Mouse (Mus musculus) thymus, adult 2 months (tissue): ENCODE measurements at regions not wholly inside any gene's neighbourhood (a gene's known extent, or its start where the extent isn't known, plus 50 kb on each side); places are given as distances from the start of the nearest gene placed in this dataset.

ENCODE experiments used
- CTCF ChIP-seq: fragments of 200-500 bp; IDR thresholded peaks from 2 replicates; pipeline ENCODE4 v1.5.1; 2012; ENCODE audit warnings: mild to moderate bottlenecking, control low read depth, low read length, moderate library complexity, borderline replicate concordance; ENCODE audit not compliant: control insufficient read depth, poor library complexity, insufficient read depth; ENCODE audit errors: extremely low read depth
- POLR2A ChIP-seq: fragments of 200-500 bp; IDR thresholded peaks from 2 replicates; pipeline ENCODE4 v1.6.1; 2012; ENCODE audit warnings: mild to moderate bottlenecking, low read length, control low read depth, moderate library complexity; ENCODE audit not compliant: control insufficient read depth, poor library complexity, insufficient read depth; ENCODE audit errors: extremely low read depth

DNA sequence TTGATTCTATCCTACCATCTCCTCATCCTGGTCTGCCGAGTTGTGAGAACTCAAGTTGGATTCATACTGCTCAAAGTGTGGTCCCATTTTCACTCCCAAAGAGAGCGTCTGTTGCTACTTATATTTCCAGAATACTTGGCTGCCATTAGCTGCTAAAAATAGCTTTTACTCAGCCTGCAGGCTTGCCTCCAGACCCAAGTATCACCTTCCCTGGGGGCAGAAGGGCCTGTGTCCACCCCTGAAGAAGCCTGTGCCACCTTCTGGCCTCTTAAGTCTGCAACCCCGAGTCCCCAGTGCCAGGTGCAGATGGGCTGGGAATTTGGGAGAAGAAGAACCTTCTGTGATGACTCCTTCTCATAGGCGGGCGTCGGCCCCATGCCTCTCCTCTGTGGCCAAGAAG, 161.5 kb downstream of the Sh3bp4 start:
- TF ChIP-seq POLR2A: no peak
- no peak for TF ChIP-seq CTCF
